Mouse (Mus musculus) thymus, adult 18-20 months (tissue): ENCODE results near the gene Cdca8.
"Not testable (repeated sequence)": the region's sequence is repeated elsewhere in the genome, so short reads cannot be mapped to it uniquely, and the experiment has no call there.

Experiments used
- DNase-seq, 2 experiments: peaks; one replicate each; pipeline ENCODE4 v3.0.0; 2022; ENCODE audit warnings: mixed read lengths in 2 of 2

Cdca8 gene

DNA sequence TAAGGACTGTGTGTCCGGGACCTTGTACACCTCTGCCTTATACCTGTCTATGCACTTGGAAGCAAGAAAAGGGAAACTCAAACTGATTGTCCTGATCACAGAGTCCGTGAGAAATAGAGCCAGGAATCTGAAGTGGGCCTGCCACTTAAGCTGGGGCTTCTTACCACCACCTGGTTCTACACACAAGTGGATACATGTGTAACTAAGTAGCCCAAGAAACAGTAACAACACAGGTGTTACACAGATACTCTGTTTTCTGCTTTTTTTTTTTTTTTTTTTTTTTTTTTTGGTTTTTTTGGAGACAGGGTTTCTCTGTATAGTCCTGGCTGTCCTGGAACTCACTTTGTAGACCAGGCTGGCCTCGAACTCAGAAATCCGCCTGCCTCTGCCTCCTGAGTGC lies at the start of gene Cdca8:
Gene Cdca8 (minus strand): TSS at position 101 of the 400 bp plus-strand sequence.
- DNase-seq: not testable (repeated sequence)

GRCm38 (mm10) chr4:124988382-124988781 lies 49.3 kb upstream of the Cdca8 start:
- DNase-seq: no peak

DNA sequence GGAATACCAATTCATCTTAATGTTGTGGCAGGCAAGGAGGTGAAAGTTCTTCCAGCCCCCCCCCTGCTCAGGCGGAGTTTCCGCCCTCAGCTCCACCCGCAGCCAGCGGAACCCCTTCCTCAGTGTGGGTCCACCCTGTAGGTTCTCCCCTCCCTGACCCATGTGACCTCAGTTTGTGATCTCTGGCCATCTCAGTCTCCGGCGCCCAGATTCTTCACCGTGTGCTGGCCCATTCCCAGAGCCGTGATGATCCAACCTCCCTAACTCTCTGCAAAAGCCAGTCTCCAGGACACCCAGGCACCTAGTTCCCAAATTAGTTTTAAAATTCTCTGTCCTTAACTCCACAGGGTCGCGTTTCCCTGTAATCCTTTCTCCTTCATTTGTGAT lies 48.6 kb upstream of the Cdca8 start:
- DNase-seq: no peak

- no peak for DNase-seq
Observed at GRCm38 (mm10) chr4:124986739-124987710, 47.9 kb upstream of the Cdca8 start.

GRCm38 (mm10) chr4:124985671-124986602 lies 46.8 kb upstream of the Cdca8 start, which contains the start of gene Rspo1:
Rspo1 (plus strand) TSS chr4:124986430.
- DNase-seq: no peak

- DNase-seq: no peak
Observed at GRCm38 (mm10) chr4:124984871-124985670, 46.0 kb upstream of the Cdca8 start.

- DNase-seq: no peak
Observed at GRCm38 (mm10) chr4:124983893-124984526, 44.9 kb upstream of the Cdca8 start.

GRCm38 (mm10) chr4:124978201-124978600 lies 39.1 kb upstream of the Cdca8 start:
- no peak for DNase-seq

DNA sequence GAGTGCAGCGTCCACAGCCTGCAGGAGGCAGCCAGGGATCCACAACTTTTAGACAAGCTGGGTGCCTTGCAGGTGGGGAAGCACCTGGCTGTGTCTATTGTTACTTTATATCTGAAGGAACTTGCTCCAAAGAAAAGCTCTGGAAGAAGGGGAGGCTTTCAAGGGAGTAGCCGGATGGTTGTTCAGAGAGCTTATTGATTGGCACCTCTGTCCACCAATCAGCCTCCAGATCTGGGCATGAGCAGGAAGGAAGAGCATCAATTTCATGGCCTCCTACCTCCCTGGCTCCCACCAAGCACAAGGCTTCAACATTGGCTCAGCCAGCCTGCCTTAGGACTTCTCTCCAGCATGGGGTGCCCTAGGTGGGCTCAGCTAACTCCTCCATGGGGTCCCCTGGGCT lies 34.2 kb upstream of the Cdca8 start:
- no peak for DNase-seq

DNA sequence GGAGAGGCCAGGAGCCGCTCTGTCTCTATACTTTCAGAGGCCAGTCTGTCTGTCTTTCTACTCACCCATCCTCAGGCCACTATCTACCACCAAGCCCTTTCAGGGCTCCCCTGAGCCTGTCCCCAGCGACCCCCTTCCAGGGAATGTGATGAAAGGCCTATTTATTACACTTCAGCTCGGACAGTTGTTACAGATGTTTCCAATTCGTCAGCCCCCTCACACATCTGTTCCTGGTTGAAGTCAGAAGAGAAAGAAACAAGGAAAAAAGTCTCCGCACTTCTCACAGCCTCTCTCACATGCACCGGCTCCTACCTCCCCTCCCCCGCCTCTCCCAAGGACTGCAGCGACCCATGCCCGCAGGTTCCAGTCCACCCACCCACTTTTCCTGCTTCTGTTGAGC lies 33.2 kb upstream of the Cdca8 start:
- no peak for DNase-seq

DNA sequence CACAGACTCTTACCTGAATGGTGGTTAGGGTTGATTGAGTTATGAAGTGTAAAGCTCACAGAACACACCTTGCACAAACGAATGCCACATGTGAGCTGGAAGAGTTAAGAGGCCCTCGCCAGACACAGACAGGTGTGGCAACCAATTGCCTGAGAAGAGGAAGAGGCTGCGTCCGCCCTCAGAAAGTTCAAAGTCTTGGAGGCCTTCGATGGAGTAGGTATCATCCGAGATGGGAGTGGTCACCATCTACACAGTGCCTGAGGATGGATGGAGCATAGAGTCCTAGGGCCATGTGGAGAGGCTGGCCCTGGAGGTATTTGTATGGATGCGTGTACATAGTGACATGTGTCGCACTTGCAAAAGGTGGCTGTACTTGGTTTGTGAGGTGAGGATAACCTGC lies 32.0 kb upstream of the Cdca8 start:
- no peak for DNase-seq

DNA sequence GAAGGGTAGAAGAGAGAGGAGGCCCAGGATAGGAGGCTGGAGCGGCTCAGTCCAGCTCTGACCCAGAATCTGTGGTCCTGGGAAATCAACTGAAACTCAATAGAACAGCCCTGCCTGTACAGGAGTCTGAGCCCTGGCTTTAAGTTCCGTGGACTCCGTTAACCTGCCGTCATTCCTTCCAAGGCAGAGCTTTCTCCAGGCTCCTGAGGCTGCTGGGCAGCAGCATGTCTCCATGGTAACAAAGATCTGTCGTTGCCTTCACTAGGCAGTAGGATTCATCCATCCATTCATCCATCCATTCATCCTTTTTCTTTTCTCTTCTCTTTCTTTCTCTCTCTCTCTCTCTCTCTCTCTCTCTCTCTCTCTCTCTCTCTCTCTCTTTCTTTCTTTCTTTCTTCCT lies 31.6 kb upstream of the Cdca8 start:
- no peak for DNase-seq

DNA sequence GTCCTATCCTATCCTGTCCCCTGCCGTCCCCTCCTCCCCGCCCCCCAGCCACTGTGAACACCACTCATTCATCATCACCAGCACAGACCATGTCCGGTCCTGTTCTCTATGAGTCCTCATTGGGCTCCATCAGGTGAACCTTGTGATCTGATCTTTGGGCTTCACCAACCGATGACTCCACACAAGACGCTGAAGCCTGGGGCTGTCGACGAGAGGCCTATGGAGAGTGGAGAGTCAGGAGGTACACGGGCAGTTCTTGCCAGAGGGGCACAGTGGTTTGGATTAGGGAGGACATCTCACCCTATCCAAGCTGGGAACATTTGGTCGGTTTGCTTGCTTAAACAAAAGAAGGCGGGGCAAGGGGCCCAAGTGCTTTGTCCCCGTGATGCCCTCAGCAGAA lies 31.1 kb upstream of the Cdca8 start:
- DNase-seq: no peak

- no peak for DNase-seq
Observed at GRCm38 (mm10) chr4:124969219-124969848, 30.2 kb upstream of the Cdca8 start.

DNA sequence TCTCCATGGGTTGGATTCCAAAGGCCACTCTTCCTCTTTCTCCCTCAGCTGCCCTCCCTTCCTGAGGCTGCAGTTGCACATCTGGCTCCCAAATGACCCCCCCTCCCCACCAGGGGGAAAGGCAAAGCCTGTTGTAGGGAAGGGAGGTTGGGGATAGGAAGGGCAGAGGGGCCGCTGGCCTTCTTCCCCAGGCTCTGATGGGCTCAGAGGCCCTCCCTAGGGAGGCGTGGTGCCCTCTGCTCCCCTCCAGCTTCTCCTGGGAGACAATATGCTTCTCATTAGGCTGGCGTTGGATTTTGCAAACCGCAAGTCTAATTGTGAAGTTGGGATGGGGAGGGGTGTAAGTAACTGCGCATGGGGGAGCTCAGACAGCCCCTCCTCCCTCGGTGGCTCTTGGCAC lies 29.6 kb upstream of the Cdca8 start:
- no peak for DNase-seq

DNA sequence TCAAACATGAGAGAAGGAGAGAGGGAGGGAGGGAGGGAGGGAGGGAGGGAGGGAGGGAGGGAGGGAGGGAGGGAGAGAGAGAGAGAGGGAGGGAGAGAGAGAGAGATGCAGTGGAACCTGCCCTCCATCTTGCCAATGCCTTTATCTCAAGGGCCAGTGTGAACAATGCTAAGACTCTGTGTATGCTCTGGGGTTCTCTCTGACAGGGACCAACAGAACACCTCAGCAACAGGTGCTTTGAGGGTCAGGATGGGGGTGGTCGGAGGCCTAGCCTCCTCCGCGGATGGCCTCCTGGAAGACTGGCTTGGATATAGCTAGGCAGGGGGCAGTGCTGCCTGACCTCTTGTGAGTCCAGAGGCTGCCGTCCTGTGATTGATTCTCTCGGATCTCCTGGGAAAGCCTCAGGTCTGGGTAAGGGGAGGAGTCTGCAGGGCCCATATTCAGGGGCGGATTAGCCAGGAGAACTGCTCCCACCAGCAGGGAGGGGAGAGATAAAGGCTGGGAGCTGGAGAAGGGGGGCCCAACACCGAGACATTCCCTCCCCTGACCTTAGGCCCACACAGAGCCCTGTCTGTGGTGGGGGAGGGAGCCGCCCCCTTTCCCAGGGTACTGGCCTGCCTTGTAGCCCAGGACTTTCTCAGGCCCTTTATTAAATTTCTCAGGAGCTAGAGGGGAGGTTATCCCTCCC lies 25.9 kb upstream of the Cdca8 start:
- no peak for DNase-seq

- no peak for DNase-seq
Observed at GRCm38 (mm10) chr4:124962576-124962975, 23.5 kb upstream of the Cdca8 start.

- DNase-seq: no peak
Observed at GRCm38 (mm10) chr4:124960940-124961339, 21.8 kb upstream of the Cdca8 start.

GRCm38 (mm10) chr4:124959062-124959461 lies 20.0 kb upstream of the Cdca8 start:
- DNase-seq: no peak

- no peak for DNase-seq
Observed at GRCm38 (mm10) chr4:124957284-124957683, 18.2 kb upstream of the Cdca8 start.

DNA sequence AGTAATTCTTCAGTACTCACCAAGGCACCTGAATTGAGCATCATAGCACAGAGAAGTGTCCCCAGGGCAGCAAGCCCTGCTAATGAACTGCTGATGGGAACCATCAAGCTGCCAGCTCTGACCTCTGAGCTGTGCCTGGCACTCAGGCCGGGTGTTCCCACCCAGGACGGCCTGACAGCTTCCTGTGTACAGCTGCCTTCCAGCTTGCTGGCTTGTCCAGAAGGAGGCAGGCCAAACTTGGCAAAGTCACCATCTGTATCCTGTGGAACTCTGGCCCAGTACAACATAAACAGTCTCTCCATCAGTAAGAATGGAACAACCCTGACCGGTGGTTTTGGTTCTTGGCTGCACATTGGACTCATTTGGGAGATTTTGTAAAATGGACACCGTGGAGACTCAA lies 14.4 kb upstream of the Cdca8 start:
- DNase-seq: no peak
